Mouse (Mus musculus) cerebellum, adult 11 months (tissue): Measurements from ENCODE around the gene Gstt4.
A peak's percentile ranks its signal among the peaks of the same experiment; 100 is the strongest.

Experiments
- DNase-seq: peaks from one replicate; pipeline ENCODE4 v3.0.0; 2022

Gstt4 gene

GRCm38 (mm10) chr10:75835307-75835706 is 13.0 kb upstream of the Gstt4 start:
- no peak for DNase-seq

- DNase-seq, result no peak
Measured at GRCm38 (mm10) chr10:75834721-75835120, 12.4 kb upstream of the Gstt4 start.

- DNase-seq, result peak; percentile 59
Measured at GRCm38 (mm10) chr10:75834250-75834649, 11.9 kb upstream of the Gstt4 start.

GRCm38 (mm10) chr10:75833456-75834080 is 11.2 kb upstream of the Gstt4 start:
- no peak for DNase-seq

GRCm38 (mm10) chr10:75832272-75832895 is 10.0 kb upstream of the Gstt4 start:
- DNase-seq, result no peak

GRCm38 (mm10) chr10:75830275-75830670 is 7.9 kb upstream of the Gstt4 start:
- no peak for DNase-seq

- DNase-seq, result no peak
Measured at GRCm38 (mm10) chr10:75829529-75830274, 7.4 kb upstream of the Gstt4 start.

GRCm38 (mm10) chr10:75828500-75828931 is 6.2 kb upstream of the Gstt4 start:
- peak; percentile 75 for DNase-seq

- DNase-seq, result no peak
Measured at GRCm38 (mm10) chr10:75827668-75828360, 5.5 kb upstream of the Gstt4 start.

- no peak for DNase-seq
Measured at GRCm38 (mm10) chr10:75824530-75824929, 2.2 kb upstream of the Gstt4 start.

- DNase-seq, result no peak
Measured at GRCm38 (mm10) chr10:75823782-75824181, 1.4 kb upstream of the Gstt4 start.

GRCm38 (mm10) chr10:75819882-75820281 is 2.5 kb downstream of the Gstt4 start:
- no peak for DNase-seq

GRCm38 (mm10) chr10:75818641-75819040 is 3.7 kb downstream of the Gstt4 start:
- no peak for DNase-seq

GRCm38 (mm10) chr10:75804217-75804616 is 18.1 kb downstream of the Gstt4 start:
- no peak for DNase-seq

GRCm38 (mm10) chr10:75798176-75798696 is 24.1 kb downstream of the Gstt4 start, which contains the start of gene Gstt1:
TSS of gene Gstt1 (minus strand) at chr10:75798584.
- peak; percentile 68 for DNase-seq

GRCm38 (mm10) chr10:75797619-75798175 is 24.6 kb downstream of the Gstt4 start:
- DNase-seq, result peak; percentile 69

GRCm38 (mm10) chr10:75796731-75797516 is 25.4 kb downstream of the Gstt4 start:
- no peak for DNase-seq

- no peak for DNase-seq
Measured at GRCm38 (mm10) chr10:75794880-75795279, 27.5 kb downstream of the Gstt4 start.

GRCm38 (mm10) chr10:75790773-75791172 is 31.6 kb downstream of the Gstt4 start:
- no peak for DNase-seq

GRCm38 (mm10) chr10:75789841-75790240 is 32.5 kb downstream of the Gstt4 start:
- DNase-seq, result no peak

- DNase-seq, result no peak
Measured at GRCm38 (mm10) chr10:75789081-75789735, 33.1 kb downstream of the Gstt4 start.
